Mouse (Mus musculus) hindbrain, embryonic 15.5 days (tissue): ENCODE results near the gene Adh1. TPM values are rescaled to one million over a fixed set of nuclear protein-coding genes. Genes with fewer than 3 reads are reported as not detected.

Experiments
- ATAC-seq: fragments of 200-750 bp; cut with Nextera tagmentation; 2 replicates; pipeline ENCODE4 v1.8.0; 2017; ENCODE audit warnings: low read depth, moderate number of reproducible peaks, moderate TSS enrichment; ENCODE audit not compliant: low FRiP score
- H3K27ac ChIP-seq: fragments of 300-500 bp; sonication (generic); replicated peaks from 2 replicates; pipeline ENCODE4 v1.5.1; 2015; ENCODE audit warnings: mild to moderate bottlenecking, inconsistent platforms
- H3K27me3 ChIP-seq: fragments of 300-500 bp; sonication (generic); 2 replicates; pipeline ENCODE4 v1.6.1; 2015; ENCODE audit warnings: control low read depth, inconsistent platforms
- H3K36me3 ChIP-seq: fragments of 300-500 bp; sonication (generic); 2 replicates; pipeline ENCODE4 v1.6.1; 2015; ENCODE audit warnings: control low read depth, inconsistent platforms
- H3K4me1 ChIP-seq: fragments of 300-500 bp; sonication (generic); replicated peaks from 2 replicates; pipeline ENCODE4 v1.6.1; 2015; ENCODE audit warnings: control low read depth, inconsistent platforms
- H3K4me2 ChIP-seq: fragments of 300-500 bp; sonication (generic); 2 replicates; pipeline ENCODE4 v1.6.1; 2015; ENCODE audit warnings: moderate library complexity, mild to moderate bottlenecking, inconsistent platforms
- H3K4me3 ChIP-seq: fragments of 300-500 bp; sonication (generic); 2 replicates; pipeline ENCODE4 v1.5.1; 2015; ENCODE audit warnings: mild to moderate bottlenecking, inconsistent platforms
- H3K9ac ChIP-seq: fragments of 300-500 bp; sonication (generic); 2 replicates; pipeline ENCODE4 v1.6.1; 2015; ENCODE audit warnings: inconsistent platforms
- H3K9me3 ChIP-seq: fragments of 300-500 bp; sonication (generic); 2 replicates; pipeline ENCODE4 v1.6.1; 2016; ENCODE audit warnings: control low read depth, inconsistent platforms
- WGBS: fragments of 180-500 bp; shearing (Covaris S2); methylation state at CpG from one replicate; pipeline ENCODE4 v1.1.7; 2015; 5-methylcytosine and 5-hydroxymethylcytosine counted together
- polyA plus RNA-seq: library from polyadenylated mRNA; unstranded; fragments of >200 nt; fragmentation: Nextera tagmentation; extraction: Ambion mirVana; gene quantifications from 2 replicates; pipeline ENCODE4 v1.2.1, GENCODE M21; 2015

Adh1 gene
- 0.92 and 1.3 TPM in 2 replicates for polyA plus RNA-seq

DNA sequence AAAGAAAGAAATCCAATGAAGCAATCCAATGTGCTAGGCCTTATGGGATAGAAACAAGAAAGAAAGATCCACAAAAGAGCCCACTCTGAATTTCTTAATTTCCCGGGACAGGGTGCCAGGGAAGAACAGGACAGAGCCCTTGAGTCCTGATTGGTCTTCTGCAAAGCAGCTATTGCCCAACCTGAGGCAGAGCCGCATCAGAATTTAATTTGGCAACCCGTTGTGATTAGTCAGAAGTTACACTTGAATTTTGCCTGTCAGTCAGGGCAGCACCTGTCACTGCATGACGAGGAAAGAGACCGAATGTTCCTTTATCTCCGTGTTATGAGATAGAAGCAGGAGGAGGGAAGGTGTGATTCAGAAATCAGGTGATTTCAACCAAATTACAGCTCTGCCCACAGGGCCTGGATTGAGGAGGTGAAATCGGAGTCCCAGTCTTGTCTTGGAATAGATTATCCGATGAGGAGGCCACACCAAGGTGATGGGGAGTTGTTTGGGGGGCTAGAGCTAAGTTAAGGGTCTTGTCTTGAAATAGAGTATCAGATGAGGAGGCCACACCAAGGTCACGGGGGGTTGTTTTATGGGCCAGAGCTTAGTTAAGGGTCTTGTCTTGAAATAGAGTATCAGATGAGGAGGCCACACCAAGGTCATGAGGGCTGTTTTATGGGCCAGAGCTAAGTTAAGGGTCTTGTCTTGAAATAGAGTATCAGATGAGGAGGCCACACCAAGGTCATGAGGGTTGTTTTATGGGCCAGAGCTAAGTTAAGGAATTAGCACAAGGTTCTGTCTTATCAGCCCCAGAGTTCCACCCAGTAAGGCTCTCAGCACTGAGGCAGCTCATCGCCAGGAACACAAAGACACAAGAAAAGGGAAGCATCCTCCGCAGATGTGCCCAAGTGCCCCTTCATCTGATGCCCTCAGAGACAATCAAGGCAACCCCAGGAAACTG, at the start of gene Adh1:
Gene Adh1, plus strand, starts transcription at position 271 of the 949 bp plus-strand sequence.
- 93% methylated on average over 11 of the region's 11 CpGs for WGBS
- Histone ChIP-seq H3K36me3 (no peaks in the 10 kb centered on the region), H3K4me1 (no peaks in the 10 kb centered on the region), H3K9ac (no peak within 1 kb of the TSS), H3K27ac (no peak within 1 kb of the TSS), H3K4me2 (no peak within 1 kb of the TSS), H3K4me3 (no peak within 1 kb of the TSS), H3K9me3 (no peaks in the 10 kb centered on the region), H3K27me3 (no peaks in the 10 kb centered on the region)
- no peak for ATAC-seq

GRCm38 (mm10) chr3:138212431-138212951, 48.3 kb upstream of the Adh1 start:
- Histone ChIP-seq H3K4me1 (peaks cover 3% of the 10 kb centered on the region; the same call in 1 of the 2 replicates), H3K4me2 (no peak overlapping the region), H3K36me3 (no peaks in the 10 kb centered on the region), H3K4me3 (no peak overlapping the region), H3K9me3 (no peaks in the 10 kb centered on the region), H3K9ac (no peak overlapping the region), H3K27ac (no peak overlapping the region), H3K27me3 (no peaks in the 10 kb centered on the region)
- 88% methylated on average over 4 of the region's 4 CpGs for WGBS
- ATAC-seq = no peak

DNA sequence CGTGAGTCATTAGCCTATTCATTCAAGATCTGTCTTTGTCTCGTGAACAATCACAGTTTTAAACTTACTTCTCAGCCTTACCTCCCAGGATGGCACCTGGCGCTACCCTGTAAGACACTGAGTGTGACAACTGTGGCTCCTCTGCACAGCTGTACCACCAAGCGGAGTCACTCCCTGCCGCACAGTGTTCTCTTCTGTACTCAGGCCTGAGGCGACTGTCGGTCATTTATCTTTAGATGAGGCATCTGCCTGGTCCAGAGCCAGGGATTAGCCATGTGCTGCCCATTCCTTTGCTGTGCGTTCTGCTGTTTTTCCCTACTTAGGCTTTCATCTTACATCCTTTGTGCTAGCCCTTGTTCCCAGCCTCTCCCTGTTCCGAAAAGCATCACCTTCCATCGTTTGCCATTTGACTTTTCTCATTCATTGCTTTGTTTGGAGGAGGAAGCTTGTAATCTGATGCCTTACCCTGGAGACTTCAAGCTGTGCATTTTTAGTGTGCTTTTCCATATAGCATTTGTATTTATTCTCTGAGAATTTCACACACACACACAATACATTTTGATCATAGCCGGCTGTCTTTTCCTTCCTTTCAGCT, 45.3 kb upstream of the Adh1 start:
- Histone ChIP-seq H3K27me3 (no peaks in the 10 kb centered on the region), H3K9ac (no peak overlapping the region), H3K4me2 (no peak overlapping the region), H3K9me3 (no peaks in the 10 kb centered on the region), H3K4me3 (no peak overlapping the region), H3K27ac (no peak overlapping the region), H3K36me3 (no peaks in the 10 kb centered on the region), H3K4me1 (peaks cover 3% of the 10 kb centered on the region; the same call in 1 of the 2 replicates)
- no peak for ATAC-seq
- 24% methylated on average over 11 of the region's 11 CpGs for WGBS

DNA sequence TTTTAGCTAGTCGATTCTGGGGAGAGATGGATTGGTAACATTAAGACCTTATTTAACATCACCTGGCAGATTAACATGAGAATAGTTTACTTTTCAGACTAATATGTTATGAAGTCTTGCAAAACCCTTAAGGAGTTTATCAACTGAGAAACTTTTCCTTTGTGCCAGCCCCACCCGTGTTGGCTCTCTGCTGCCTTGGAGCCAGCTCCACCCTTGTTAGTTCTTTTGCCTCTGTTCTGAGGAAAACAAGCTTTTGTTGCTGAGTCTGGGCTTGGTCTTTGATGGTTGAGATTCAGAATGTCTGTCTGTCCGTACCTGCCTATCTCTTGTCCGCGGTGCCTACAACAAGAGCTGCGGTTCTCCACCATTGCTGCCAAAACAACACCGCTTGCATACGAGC, 44.7 kb upstream of the Adh1 start:
- no peaks in the 10 kb centered on the region for H3K36me3 ChIP-seq
- no peak for ATAC-seq
- no peak overlapping the region for H3K4me2 ChIP-seq
- H3K9me3 ChIP-seq = no peaks in the 10 kb centered on the region
- H3K27me3 ChIP-seq = no peaks in the 10 kb centered on the region
- WGBS = 78% methylated on average over 8 of the region's 8 CpGs
- no peak overlapping the region for H3K4me3 ChIP-seq
- peaks cover 3% of the 10 kb centered on the region; the same call in 1 of the 2 replicates for H3K4me1 ChIP-seq
- H3K9ac ChIP-seq = no peak overlapping the region
- H3K27ac ChIP-seq = no peak overlapping the region

GRCm38 (mm10) chr3:138217631-138218264, 43.0 kb upstream of the Adh1 start, which contains the start of gene Adh7:
Adh7 (plus strand) TSS chr3:138217760.
- no peaks in the 10 kb centered on the region for H3K27me3 ChIP-seq
- no peak within 1 kb of the TSS for H3K9ac ChIP-seq
- H3K4me1 ChIP-seq = peaks cover 3% of the 10 kb centered on the region; the same call in 1 of the 2 replicates
- ATAC-seq = no peak
- no peaks in the 10 kb centered on the region for H3K36me3 ChIP-seq
- no peak within 1 kb of the TSS for H3K4me3 ChIP-seq
- H3K4me2 ChIP-seq = no peak within 1 kb of the TSS
- WGBS = 78% methylated on average over 10 of the region's 10 CpGs
- H3K27ac ChIP-seq = no peak within 1 kb of the TSS
- no peaks in the 10 kb centered on the region for H3K9me3 ChIP-seq

GRCm38 (mm10) chr3:138221116-138221515, 39.7 kb upstream of the Adh1 start:
- H3K9me3 ChIP-seq = no peaks in the 10 kb centered on the region
- WGBS = 67% methylated on average over 11 of the region's 11 CpGs
- H3K27ac ChIP-seq = no peak overlapping the region
- no peak for ATAC-seq
- no peaks in the 10 kb centered on the region for H3K4me1 ChIP-seq
- no peaks in the 10 kb centered on the region for H3K27me3 ChIP-seq
- no peak overlapping the region for H3K4me2 ChIP-seq
- H3K9ac ChIP-seq = no peak overlapping the region
- no peak overlapping the region for H3K4me3 ChIP-seq
- H3K36me3 ChIP-seq = no peaks in the 10 kb centered on the region

GRCm38 (mm10) chr3:138222511-138222910, 38.3 kb upstream of the Adh1 start:
- H3K27me3 ChIP-seq = no peaks in the 10 kb centered on the region
- no peak overlapping the region for H3K9ac ChIP-seq
- H3K27ac ChIP-seq = no peak overlapping the region
- no peaks in the 10 kb centered on the region for H3K36me3 ChIP-seq
- H3K4me3 ChIP-seq = no peak overlapping the region
- H3K4me2 ChIP-seq = no peak overlapping the region
- WGBS = 75% methylated on average over 4 of the region's 4 CpGs
- no peaks in the 10 kb centered on the region for H3K9me3 ChIP-seq
- ATAC-seq = no peak
- H3K4me1 ChIP-seq = no peaks in the 10 kb centered on the region

DNA sequence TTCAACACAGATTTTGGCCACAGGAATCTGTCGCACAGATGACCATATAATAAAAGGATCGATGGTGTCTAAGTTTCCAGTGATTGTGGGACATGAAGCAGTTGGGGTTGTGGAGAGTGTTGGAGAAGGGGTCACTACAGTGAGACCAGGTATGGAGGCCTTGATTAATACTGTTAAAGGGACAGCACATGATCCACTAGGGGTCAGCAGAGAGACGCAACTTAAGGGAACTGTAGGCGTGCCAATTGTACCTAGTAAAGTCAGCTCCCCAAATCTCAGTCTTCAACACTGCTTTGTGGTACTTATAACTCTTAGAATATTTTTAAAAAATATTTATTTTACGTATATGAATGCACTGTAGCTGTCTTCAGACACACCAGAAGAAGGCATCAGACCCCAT, 37.8 kb upstream of the Adh1 start:
- no peaks in the 10 kb centered on the region for H3K9me3 ChIP-seq
- no peak for ATAC-seq
- no peak overlapping the region for H3K4me3 ChIP-seq
- no peak overlapping the region for H3K4me2 ChIP-seq
- H3K9ac ChIP-seq = no peak overlapping the region
- no peak overlapping the region for H3K27ac ChIP-seq
- WGBS = 63% methylated on average over 5 of the region's 5 CpGs
- H3K27me3 ChIP-seq = no peaks in the 10 kb centered on the region
- H3K36me3 ChIP-seq = no peaks in the 10 kb centered on the region
- no peaks in the 10 kb centered on the region for H3K4me1 ChIP-seq

GRCm38 (mm10) chr3:138224363-138224954, 36.3 kb upstream of the Adh1 start:
- Histone ChIP-seq H3K4me3 (no peak overlapping the region), H3K27ac (no peak overlapping the region), H3K4me2 (no peak overlapping the region), H3K36me3 (no peaks in the 10 kb centered on the region), H3K9me3 (no peaks in the 10 kb centered on the region), H3K4me1 (no peaks in the 10 kb centered on the region), H3K9ac (no peak overlapping the region), H3K27me3 (no peaks in the 10 kb centered on the region)
- WGBS = 83% methylated on average over 13 of the region's 13 CpGs
- no peak for ATAC-seq

GRCm38 (mm10) chr3:138225331-138225730, 35.5 kb upstream of the Adh1 start:
- no peaks in the 10 kb centered on the region for H3K9me3 ChIP-seq
- H3K4me1 ChIP-seq = no peaks in the 10 kb centered on the region
- 64% methylated on average over 6 of the region's 7 CpGs for WGBS
- H3K4me3 ChIP-seq = no peak overlapping the region
- ATAC-seq = no peak
- H3K27ac ChIP-seq = no peak overlapping the region
- no peaks in the 10 kb centered on the region for H3K27me3 ChIP-seq
- no peaks in the 10 kb centered on the region for H3K36me3 ChIP-seq
- no peak overlapping the region for H3K4me2 ChIP-seq
- H3K9ac ChIP-seq = no peak overlapping the region

DNA sequence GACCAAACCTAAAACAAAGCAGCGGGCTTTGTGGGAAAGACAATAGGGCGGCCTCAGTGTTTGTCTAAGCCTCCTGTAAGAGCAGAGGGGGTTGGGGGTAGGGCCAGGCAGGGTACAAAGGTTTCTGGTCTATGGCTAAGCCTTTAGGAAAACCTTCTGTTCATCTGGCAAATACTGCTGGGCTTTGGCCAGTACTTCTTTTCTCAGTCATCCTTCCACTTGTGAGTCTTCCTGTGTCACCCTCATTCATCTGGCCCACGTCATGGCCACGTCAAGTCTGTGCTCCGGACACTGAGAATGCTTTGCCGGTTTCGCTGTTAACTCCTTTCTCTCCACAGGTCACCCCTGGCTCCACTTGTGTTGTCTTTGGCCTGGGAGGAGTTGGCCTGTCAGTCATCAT, 34.9 kb upstream of the Adh1 start:
- Histone ChIP-seq H3K9ac (no peak overlapping the region), H3K27me3 (no peaks in the 10 kb centered on the region), H3K9me3 (no peaks in the 10 kb centered on the region), H3K27ac (no peak overlapping the region), H3K4me1 (no peaks in the 10 kb centered on the region), H3K4me2 (no peak overlapping the region), H3K36me3 (no peaks in the 10 kb centered on the region), H3K4me3 (no peak overlapping the region)
- WGBS = 31% methylated on average over 7 of the region's 7 CpGs
- no peak for ATAC-seq
